Mouse (Mus musculus): Measurements from ENCODE around the gene Large1. TPM values are rescaled to one million over a fixed set of nuclear protein-coding genes. Genes with fewer than 3 reads are reported as not detected.
A peak's percentile ranks its signal among the peaks of the same experiment; 100 is the strongest.

The Large1 gene
- polyA plus RNA-seq, 1 experiment from 2014 or later: 4.2 TPM

DNA sequence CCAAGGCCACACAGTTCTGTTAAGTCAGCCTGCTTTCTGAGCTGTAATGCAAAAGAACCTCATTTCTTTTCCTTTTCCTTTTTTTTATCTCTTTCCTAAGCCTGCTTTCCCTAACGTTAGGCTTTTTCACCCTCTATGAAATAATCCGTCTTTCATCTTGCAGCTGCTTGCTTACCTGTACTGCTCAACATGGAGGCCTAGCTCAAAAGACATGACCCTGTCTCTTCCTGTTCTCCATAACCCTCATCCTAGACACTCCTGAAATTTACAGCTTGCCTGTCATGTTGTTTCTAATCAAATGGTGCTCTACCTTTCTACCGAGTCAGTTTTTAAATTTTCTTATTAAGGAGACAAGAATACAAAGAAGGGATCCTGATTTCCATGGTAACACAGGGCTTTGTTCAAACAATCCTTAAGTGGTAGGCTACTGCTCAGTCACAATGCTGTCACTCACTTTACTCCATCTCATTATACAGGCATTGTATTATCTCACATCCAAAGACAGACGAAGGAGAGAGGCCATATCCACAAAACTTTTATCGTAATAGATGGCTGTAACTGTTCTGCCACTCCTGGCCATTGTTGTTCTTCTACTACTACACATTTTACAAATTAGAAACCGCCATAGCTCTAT lies 134.0 kb downstream of the Large1 start:
- no peak overlapping the region for H3K27ac ChIP-seq
- no peaks in the 10 kb centered on the region for H3K4me1 ChIP-seq (replicated peaks; ENCODE audit: insufficient read depth, low read length)
- 86% methylated on average over 6 of the region's 6 CpGs for WGBS
- H3K27me3 ChIP-seq (ENCODE audit: insufficient read depth, low read length): no peaks in the 10 kb centered on the region
- DNase-seq (ENCODE audit: low spot score): no peak
- no peak for ATAC-seq (replicated peaks; ENCODE audit: low FRiP score, low read depth)
- no peak for TF ChIP-seq CTCF (IDR thresholded peaks at IDR 0.05; ENCODE audit: low read depth)
- no peak overlapping the region for H3K4me2 ChIP-seq (ENCODE audit: low read length)
- no peaks in the 10 kb centered on the region for H3K36me3 ChIP-seq (ENCODE audit: insufficient read depth, low read length)
- H3K9ac ChIP-seq (ENCODE audit: low read depth, low read length): no peak overlapping the region
- H3K9me3 ChIP-seq (replicated peaks; ENCODE audit: low read length): no peaks in the 10 kb centered on the region
- H3K4me3 ChIP-seq (replicated peaks; ENCODE audit: low read depth, low read length): no peak overlapping the region

DNA sequence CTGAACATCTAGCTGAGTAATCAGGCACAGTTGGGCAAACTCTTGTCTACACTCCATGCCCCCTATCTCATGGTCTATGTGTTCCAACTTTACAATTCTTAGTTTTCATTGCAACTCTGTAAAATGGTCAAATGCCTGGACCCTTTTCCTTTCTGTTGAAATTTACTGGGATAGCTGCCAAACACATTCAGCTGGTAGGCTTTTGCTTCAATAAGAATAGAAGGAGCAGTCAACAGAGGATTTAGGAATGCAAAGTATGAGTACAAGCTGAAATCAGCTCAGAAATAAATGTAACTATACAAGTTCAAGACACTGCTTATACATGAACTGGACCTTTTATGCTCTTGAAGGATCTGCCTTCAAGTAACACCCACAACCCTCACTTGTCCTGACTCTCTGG lies 146.5 kb downstream of the Large1 start:
- no peak for ATAC-seq (replicated peaks; ENCODE audit: low FRiP score, low read depth)

DNA sequence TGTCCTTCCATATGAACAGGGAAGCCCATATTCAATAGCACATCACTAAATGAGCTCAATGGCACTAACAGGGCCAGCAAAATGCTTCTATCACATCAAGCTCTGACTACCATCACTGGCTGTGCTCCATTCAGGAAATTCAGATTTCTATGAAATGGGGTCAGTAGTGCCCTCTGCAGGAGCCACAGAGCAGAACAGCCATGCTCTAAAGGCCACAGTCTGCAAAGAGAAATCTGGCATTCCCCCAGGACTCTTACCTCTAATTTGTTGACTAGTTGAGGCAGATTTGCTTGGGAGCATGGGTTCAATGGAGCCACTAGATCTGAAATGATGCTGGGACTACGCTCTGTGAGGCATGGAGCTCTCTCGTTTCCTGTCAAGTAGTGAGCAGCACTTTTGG lies 151.5 kb downstream of the Large1 start:
- DNase-seq (ENCODE audit: low spot score) (no peak), ATAC-seq (replicated peaks; ENCODE audit: low FRiP score, low read depth) (no peak)
- WGBS: 78% methylated on average over 2 of the region's 2 CpGs
- no peaks in the 10 kb centered on the region for H3K4me1 ChIP-seq (replicated peaks; ENCODE audit: insufficient read depth, low read length)
- no peaks in the 10 kb centered on the region for H3K27me3 ChIP-seq (ENCODE audit: insufficient read depth, low read length)
- no peaks in the 10 kb centered on the region for H3K9me3 ChIP-seq (replicated peaks; ENCODE audit: low read length)
- peak; percentile 50 for TF ChIP-seq CTCF (IDR thresholded peaks at IDR 0.05; ENCODE audit: low read depth)
- H3K9ac ChIP-seq (ENCODE audit: low read depth, low read length): no peak overlapping the region
- no peak overlapping the region for H3K27ac ChIP-seq
- no peak overlapping the region for H3K4me3 ChIP-seq (replicated peaks; ENCODE audit: low read depth, low read length)
- no peak overlapping the region for H3K4me2 ChIP-seq (ENCODE audit: low read length)
- no peaks in the 10 kb centered on the region for H3K36me3 ChIP-seq (ENCODE audit: insufficient read depth, low read length)

More for the DNA sequence above, 146.5 kb downstream of the Large1 start:
- Histone ChIP-seq H3K36me3 (ENCODE audit: insufficient read depth, low read length) (no peaks in the 10 kb centered on the region), H3K9ac (ENCODE audit: low read depth, low read length) (no peak overlapping the region), H3K4me1 (replicated peaks; ENCODE audit: insufficient read depth, low read length) (no peaks in the 10 kb centered on the region), H3K27me3 (ENCODE audit: insufficient read depth, low read length) (no peaks in the 10 kb centered on the region), H3K9me3 (replicated peaks; ENCODE audit: low read length) (no peaks in the 10 kb centered on the region), H3K4me2 (ENCODE audit: low read length) (no peak overlapping the region), H3K27ac (no peak overlapping the region), H3K4me3 (replicated peaks; ENCODE audit: low read depth, low read length) (no peak overlapping the region)
- TF ChIP-seq CTCF (IDR thresholded peaks at IDR 0.05; ENCODE audit: low read depth): no peak
- DNase-seq (ENCODE audit: low spot score): peak; percentile 22

GRCm38 (mm10) chr8:73197714-73198113 lies 155.6 kb downstream of the Large1 start:
- no peak for TF ChIP-seq CTCF (IDR thresholded peaks at IDR 0.05; ENCODE audit: low read depth)
- no peak overlapping the region for H3K27ac ChIP-seq
- H3K4me3 ChIP-seq (replicated peaks; ENCODE audit: low read depth, low read length): no peak overlapping the region
- DNase-seq (ENCODE audit: low spot score) (no peak), ATAC-seq (replicated peaks; ENCODE audit: low FRiP score, low read depth) (no peak)
- no peak overlapping the region for H3K4me2 ChIP-seq (ENCODE audit: low read length)
- no peaks in the 10 kb centered on the region for H3K36me3 ChIP-seq (ENCODE audit: insufficient read depth, low read length)
- no peaks in the 10 kb centered on the region for H3K27me3 ChIP-seq (ENCODE audit: insufficient read depth, low read length)
- H3K4me1 ChIP-seq (replicated peaks; ENCODE audit: insufficient read depth, low read length): no peaks in the 10 kb centered on the region
- 84% methylated on average over 1 of the region's 1 CpGs for WGBS
- no peak overlapping the region for H3K9ac ChIP-seq (ENCODE audit: low read depth, low read length)
- no peaks in the 10 kb centered on the region for H3K9me3 ChIP-seq (replicated peaks; ENCODE audit: low read length)

DNA sequence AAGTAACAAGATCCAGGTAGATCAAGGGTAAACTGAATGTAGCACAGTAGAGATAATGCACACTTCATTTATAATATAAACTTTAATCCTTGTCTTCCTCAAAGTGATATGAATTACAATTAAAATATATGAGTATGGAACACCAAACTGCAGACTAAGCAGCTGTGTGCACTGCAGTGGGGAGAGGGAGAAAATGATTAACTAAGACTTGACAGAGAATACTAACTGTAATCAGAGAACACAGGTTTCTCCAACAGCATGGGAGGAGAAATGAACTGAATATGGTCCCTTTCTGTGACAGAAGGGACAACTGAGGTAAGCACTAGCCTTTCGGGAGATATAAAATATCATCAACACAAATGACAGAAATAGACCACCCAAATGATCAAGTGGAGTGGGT lies 164.7 kb downstream of the Large1 start:
- Histone ChIP-seq H3K27ac (no peak overlapping the region), H3K9ac (ENCODE audit: low read depth, low read length) (no peak overlapping the region), H3K36me3 (ENCODE audit: insufficient read depth, low read length) (no peaks in the 10 kb centered on the region), H3K9me3 (replicated peaks; ENCODE audit: low read length) (no peaks in the 10 kb centered on the region), H3K4me1 (replicated peaks; ENCODE audit: insufficient read depth, low read length) (no peaks in the 10 kb centered on the region), H3K4me2 (ENCODE audit: low read length) (no peak overlapping the region), H3K27me3 (ENCODE audit: insufficient read depth, low read length) (no peaks in the 10 kb centered on the region), H3K4me3 (replicated peaks; ENCODE audit: low read depth, low read length) (no peak overlapping the region)
- DNase-seq (ENCODE audit: low spot score): no peak
- ATAC-seq (replicated peaks; ENCODE audit: low FRiP score, low read depth): no peak
- TF ChIP-seq CTCF (IDR thresholded peaks at IDR 0.05; ENCODE audit: low read depth): no peak
- 89% methylated on average over 1 of the region's 1 CpGs for WGBS

- no peak for TF ChIP-seq CTCF (IDR thresholded peaks at IDR 0.05; ENCODE audit: low read depth)
- H3K4me3 ChIP-seq (replicated peaks; ENCODE audit: low read depth, low read length): no peak overlapping the region
- no peaks in the 10 kb centered on the region for H3K27me3 ChIP-seq (ENCODE audit: insufficient read depth, low read length)
- H3K36me3 ChIP-seq (ENCODE audit: insufficient read depth, low read length): no peaks in the 10 kb centered on the region
- no peak for ATAC-seq (replicated peaks; ENCODE audit: low FRiP score, low read depth)
- H3K9me3 ChIP-seq (replicated peaks; ENCODE audit: low read length): no peaks in the 10 kb centered on the region
- no peak overlapping the region for H3K27ac ChIP-seq
- no peak overlapping the region for H3K9ac ChIP-seq (ENCODE audit: low read depth, low read length)
- 91% methylated on average over 1 of the region's 1 CpGs for WGBS
- H3K4me1 ChIP-seq (replicated peaks; ENCODE audit: insufficient read depth, low read length): no peaks in the 10 kb centered on the region
- no peak for DNase-seq (ENCODE audit: low spot score)
- H3K4me2 ChIP-seq (ENCODE audit: low read length): no peak overlapping the region
Observed at GRCm38 (mm10) chr8:73187381-73187780, 166.0 kb downstream of the Large1 start.

GRCm38 (mm10) chr8:73178434-73178833 lies 174.9 kb downstream of the Large1 start:
- Histone ChIP-seq H3K9ac (ENCODE audit: low read depth, low read length) (no peak overlapping the region), H3K4me3 (replicated peaks; ENCODE audit: low read depth, low read length) (no peak overlapping the region), H3K27me3 (ENCODE audit: insufficient read depth, low read length) (no peaks in the 10 kb centered on the region), H3K9me3 (replicated peaks; ENCODE audit: low read length) (no peaks in the 10 kb centered on the region), H3K4me2 (ENCODE audit: low read length) (no peak overlapping the region), H3K36me3 (ENCODE audit: insufficient read depth, low read length) (no peaks in the 10 kb centered on the region), H3K4me1 (replicated peaks; ENCODE audit: insufficient read depth, low read length) (no peaks in the 10 kb centered on the region), H3K27ac (no peak overlapping the region)
- DNase-seq (ENCODE audit: low spot score) (peak; percentile 67), ATAC-seq (replicated peaks; ENCODE audit: low FRiP score, low read depth) (no peak; the same call in 1 of the 2 replicates)
- no peak for TF ChIP-seq CTCF (IDR thresholded peaks at IDR 0.05; ENCODE audit: low read depth)
- 29% methylated on average over 1 of the region's 1 CpGs for WGBS
